8 mouse cellular contexts compared by ENCODE assay signal in genomic region chr10:78481928-78482499, GRCm38 (mm10). TPM values are rescaled to one million over a fixed set of nuclear protein-coding genes. Genes with fewer than 3 reads are reported as not detected.
DNase-seq lines count a peak whose midpoint lies in the region; ATAC-seq lines count a peak whose summit lies in the region.

No protein-coding gene starts in this region.

- H3K4me3 ChIP-seq in heart, embryonic 16.5 days (ENCODE audit: low read length): peak overlapping the region; percentile 58

- peaks cover 3% of the 10 kb centered on the region; the same call in 1 of the 2 replicates for H3K4me1 ChIP-seq in heart, embryonic 16.5 days (ENCODE audit: control insufficient read depth, insufficient read depth, low read length)

- H3K36me3 ChIP-seq in heart, embryonic 16.5 days (ENCODE audit: control insufficient read depth, insufficient read depth): no peaks in the 10 kb centered on the region

- H3K9ac ChIP-seq in heart, embryonic 16.5 days (ENCODE audit: low read length): peak overlapping the region; percentile 60

- peak overlapping the region; percentile 72 for H3K4me2 ChIP-seq in heart, embryonic 16.5 days (ENCODE audit: low read depth, low read length)

- peak; percentile 70 to 72 for DNase-seq in B cell, adult 2 months
- DNase-seq in ES-CJ7 (ENCODE audit: low read depth, low spot score): peak; percentile 94
- DNase-seq in embryo, embryonic 10.5 days (ENCODE audit: low spot score): peak; percentile 90
- peak; percentile 62 for DNase-seq in kidney, postnatal 14 days
- DNase-seq in spleen, postnatal 4 days (ENCODE audit: low spot score in 2 of 2): peak; percentile 58 to 75
- no peak for DNase-seq in frontal cortex, postnatal 10 days (ENCODE audit: low spot score in 2 of 2)

- H3K27ac ChIP-seq in heart, embryonic 16.5 days (ENCODE audit: low read length): no peak overlapping the region

- peak; percentile 93 for ATAC-seq in heart, embryonic 16.5 days (replicated peaks; ENCODE audit: extremely low read depth, insufficient read depth, low FRiP score)
- peak; percentile 83 for ATAC-seq in megakaryocyte progenitor cell, adult 5-6 weeks (replicated peaks; ENCODE audit: poor library complexity)

- no peaks in the 10 kb centered on the region for H3K9me3 ChIP-seq in heart, embryonic 16.5 days (replicated peaks; ENCODE audit: control insufficient read depth, low read length)

- under 1% methylated on average over 35 of the region's 35 CpGs for WGBS in heart, embryonic 16.5 days

- no peaks in the 10 kb centered on the region for H3K27me3 ChIP-seq in heart, embryonic 16.5 days (ENCODE audit: control insufficient read depth, insufficient read depth, low read length)

RNA-seq across cellular contexts. Expression of gene Pdxk, which starts 17.2 kb away (rescaled TPM):
- 7.8 and 8.8 TPM in 2 replicates for polyA plus RNA-seq in heart, embryonic 16.5 days (2015; fragmentation: Nextera tagmentation; extraction: Ambion mirVana)
- 24.7 and 28.1 TPM in 2 replicates for total RNA-seq in megakaryocyte progenitor cell, adult 5-6 weeks (2015)
- total RNA-seq in megakaryocyte progenitor cell, adult 5-6 weeks (2017): 18.8 and 19.9 TPM in 2 replicates

RNA-seq across cellular contexts. Expression of gene Olfr1358, which starts 35.2 kb away (rescaled TPM):
- polyA plus RNA-seq in heart, embryonic 16.5 days (2015; fragmentation: Nextera tagmentation; extraction: Ambion mirVana): not detected in 2 replicates
- not detected in 2 replicates for total RNA-seq in megakaryocyte progenitor cell, adult 5-6 weeks (2015)
- total RNA-seq in megakaryocyte progenitor cell, adult 5-6 weeks (2017): not detected in 2 replicates

RNA-seq across cellular contexts. Expression of gene Cstb, which starts 56.5 kb away (rescaled TPM):
- 148 and 222 TPM in 2 replicates for polyA plus RNA-seq in heart, embryonic 16.5 days (2015; fragmentation: Nextera tagmentation; extraction: Ambion mirVana)
- total RNA-seq in megakaryocyte progenitor cell, adult 5-6 weeks (2015): 48.9 and 56.0 TPM in 2 replicates
- 41.9 and 51.4 TPM in 2 replicates for total RNA-seq in megakaryocyte progenitor cell, adult 5-6 weeks (2017)

Comparison
In these comparisons a context has a peak if more than half of its experiments do, and no peak if none do; other contexts are left out.
1. DNase-seq: peak in B cell, adult 2 months (2 of 2), ES-CJ7 (single experiment), embryo, embryonic 10.5 days (single experiment), kidney, postnatal 14 days (single experiment) and spleen, postnatal 4 days (2 of 2); none in frontal cortex, postnatal 10 days (0 of 2).